Mouse (Mus musculus) retina, postnatal 1 day (tissue): ENCODE measurements around the gene Zfp579.
"Not testable (repeated sequence)": the region's sequence is repeated elsewhere in the genome, so short reads cannot be mapped to it uniquely, and the experiment has no call there.

Experiments
- DNase-seq: peaks from one replicate; pipeline ENCODE4 v3.0.0-alpha.2; 2012

The Zfp579 gene

GRCm38 (mm10) chr7:5014251-5015117 lies 18.5 kb upstream of the Zfp579 start, which contains the start of the genes Zfp524 and Fiz1:
Gene Zfp524 (plus strand): TSS chr7:5014415.
Gene Fiz1 (minus strand): TSS chr7:5014697.
- DNase-seq, result peak; percentile 99

GRCm38 (mm10) chr7:5012681-5013513 lies 16.9 kb upstream of the Zfp579 start:
- no peak for DNase-seq

- DNase-seq, result no peak
These were observed 12.3 kb upstream of the Zfp579 start for GRCm38 (mm10) chr7:5008229-5008628.

- DNase-seq, result not testable (repeated sequence)
These were observed 6.9 kb upstream of the Zfp579 start for GRCm38 (mm10) chr7:5002876-5003275.

DNA sequence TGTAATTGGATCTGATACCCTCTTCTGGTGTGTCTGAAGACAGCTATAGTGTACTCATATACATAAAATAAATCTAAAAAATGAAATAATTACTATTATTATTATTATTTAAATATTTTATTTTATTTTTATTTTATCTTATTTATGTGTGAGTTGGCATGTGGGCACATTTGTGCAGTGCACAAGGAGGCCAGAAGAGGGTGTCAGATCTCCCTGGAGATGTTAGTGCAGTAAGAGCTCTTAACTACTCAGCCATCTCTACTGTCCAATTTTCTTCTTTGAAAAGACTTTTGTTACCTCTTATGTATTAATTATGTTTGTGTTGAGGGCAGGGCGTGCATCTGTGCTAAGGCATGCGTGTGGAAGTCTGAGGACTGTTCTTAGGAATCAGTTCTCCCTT lies 3.9 kb upstream of the Zfp579 start:
- DNase-seq, result no peak

GRCm38 (mm10) chr7:4996934-4997333 lies 976 bp upstream of the Zfp579 start:
- no peak for DNase-seq

- no peak for DNase-seq
These were observed 523 bp downstream of the Zfp579 start for GRCm38 (mm10) chr7:4995268-4996002.

DNA sequence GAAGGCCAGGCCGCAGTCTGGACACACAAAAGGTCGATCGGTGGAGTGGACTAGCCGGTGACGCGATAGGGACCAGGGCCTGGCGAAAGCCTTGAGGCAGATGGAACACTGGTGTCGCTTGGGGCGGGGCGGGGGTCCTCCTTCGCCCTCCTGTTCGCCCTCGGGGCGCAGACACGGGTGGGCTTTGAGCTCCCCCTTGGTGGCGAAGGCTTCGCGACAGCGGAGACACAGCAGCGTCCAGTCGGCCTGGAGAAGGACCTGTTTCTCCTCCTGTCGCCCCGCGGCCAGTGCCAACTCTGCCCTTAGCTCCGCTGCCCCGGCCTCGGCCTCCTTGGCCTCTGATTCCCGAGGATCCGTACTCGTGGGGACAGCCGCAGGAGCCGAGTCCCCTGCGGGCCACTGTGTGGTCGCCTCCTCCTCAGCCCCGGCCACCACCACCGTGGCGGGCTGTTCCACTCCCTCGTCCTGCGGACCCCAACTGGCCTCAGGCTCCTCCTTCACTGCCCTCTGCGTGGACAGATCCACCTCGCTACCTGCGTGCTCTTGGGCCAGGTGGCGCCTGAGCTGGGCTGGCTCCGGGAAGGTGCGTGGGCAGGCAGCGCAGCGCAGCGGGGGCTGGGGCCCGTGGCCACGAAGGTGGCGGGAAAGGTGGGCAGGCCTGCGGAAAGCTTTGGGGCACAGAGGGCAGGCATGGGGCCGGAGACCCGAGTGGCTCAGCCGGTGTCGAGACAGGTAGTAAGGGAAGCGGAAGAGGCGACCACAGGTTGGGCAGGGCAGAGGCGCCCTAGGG lies 1.8 kb downstream of the Zfp579 start:
- no peak for DNase-seq

GRCm38 (mm10) chr7:4993347-4993998 lies 2.5 kb downstream of the Zfp579 start:
- no peak for DNase-seq

- no peak for DNase-seq
These were observed 7.7 kb downstream of the Zfp579 start for GRCm38 (mm10) chr7:4988250-4988649.

GRCm38 (mm10) chr7:4976832-4977231 lies 19.1 kb downstream of the Zfp579 start:
- no peak for DNase-seq

GRCm38 (mm10) chr7:4975455-4975854 lies 20.5 kb downstream of the Zfp579 start:
- DNase-seq, result no peak

- DNase-seq, result no peak
These were observed 23.5 kb downstream of the Zfp579 start for GRCm38 (mm10) chr7:4972321-4973047.

DNA sequence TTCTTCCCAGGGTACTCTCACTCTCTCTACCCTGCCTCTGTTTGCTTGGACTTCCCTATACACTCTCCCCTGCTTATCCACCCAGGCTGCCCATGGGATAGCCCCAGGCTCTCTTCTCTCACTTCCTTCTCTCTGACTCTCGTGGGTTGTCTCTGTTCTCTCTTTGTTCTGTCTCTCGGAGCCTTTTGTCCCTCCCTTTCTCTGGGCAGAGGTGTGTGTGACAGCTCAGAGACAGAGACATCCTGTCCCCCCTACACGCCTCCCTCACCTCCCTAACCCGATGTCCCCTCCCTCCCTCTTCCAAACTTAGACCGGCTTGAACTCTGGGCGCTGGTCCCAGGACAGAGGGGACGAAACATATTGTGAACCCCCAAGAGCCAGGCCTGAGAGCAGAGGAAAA lies 24.2 kb downstream of the Zfp579 start:
- no peak for DNase-seq

DNA sequence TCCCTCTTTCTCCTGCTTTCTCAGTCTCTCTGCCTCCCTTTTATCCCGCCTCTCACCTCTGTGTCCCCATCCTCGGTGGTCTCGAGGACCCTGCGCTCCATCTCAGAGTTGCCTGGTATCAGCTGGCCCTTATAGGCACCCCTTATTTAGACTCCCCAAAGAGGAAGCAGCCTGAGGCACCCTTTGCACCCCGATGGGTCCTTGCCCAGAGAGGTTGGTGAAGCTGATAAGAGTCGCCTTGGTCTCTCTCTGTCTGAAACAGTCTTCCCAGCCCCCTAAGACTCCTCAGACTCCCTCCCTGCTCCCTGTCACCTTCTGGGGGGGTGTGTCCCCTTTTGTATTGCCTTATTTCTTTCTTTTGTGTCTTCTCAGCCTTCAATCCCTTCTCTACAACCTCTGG lies 24.9 kb downstream of the Zfp579 start, which contains the start of gene Sbk3:
Gene Sbk3 (minus strand): TSS at position 101 of the 400 bp plus-strand sequence.
- DNase-seq, result no peak

- no peak for DNase-seq
These were observed 31.0 kb downstream of the Zfp579 start for GRCm38 (mm10) chr7:4964988-4965387.

- DNase-seq, result peak; percentile 82
These were observed 31.7 kb downstream of the Zfp579 start, which contains the start of gene Sbk2 for GRCm38 (mm10) chr7:4964272-4964671. Gene Sbk2 (minus strand): TSS chr7:4964406.

DNA sequence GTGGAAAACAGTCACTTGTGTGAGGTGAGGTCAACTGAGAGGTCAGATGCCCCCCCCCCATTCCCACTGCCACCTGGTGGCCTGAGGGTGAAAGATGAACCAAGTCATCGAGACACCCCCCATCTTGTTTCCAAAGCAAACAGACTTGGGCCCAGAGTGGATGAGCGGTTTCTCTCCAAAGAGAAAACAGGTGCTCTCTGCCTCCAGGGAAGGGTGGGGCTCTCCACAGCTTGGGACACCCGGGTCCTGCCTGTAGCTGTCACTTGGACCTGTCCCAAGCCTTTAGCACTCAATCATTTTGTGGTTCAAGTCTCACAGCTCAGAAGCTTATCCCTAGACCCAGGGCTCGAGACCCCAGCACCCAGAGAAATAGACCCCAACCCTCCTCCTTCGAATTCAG lies 32.4 kb downstream of the Zfp579 start:
- no peak for DNase-seq

GRCm38 (mm10) chr7:4957361-4957760 lies 38.6 kb downstream of the Zfp579 start:
- no peak for DNase-seq

- DNase-seq, result peak; percentile 18
These were observed 42.0 kb downstream of the Zfp579 start for GRCm38 (mm10) chr7:4953815-4954445.
